Comparison of ENCODE assay signal across 12 mouse cellular contexts in the genomic region with DNA sequence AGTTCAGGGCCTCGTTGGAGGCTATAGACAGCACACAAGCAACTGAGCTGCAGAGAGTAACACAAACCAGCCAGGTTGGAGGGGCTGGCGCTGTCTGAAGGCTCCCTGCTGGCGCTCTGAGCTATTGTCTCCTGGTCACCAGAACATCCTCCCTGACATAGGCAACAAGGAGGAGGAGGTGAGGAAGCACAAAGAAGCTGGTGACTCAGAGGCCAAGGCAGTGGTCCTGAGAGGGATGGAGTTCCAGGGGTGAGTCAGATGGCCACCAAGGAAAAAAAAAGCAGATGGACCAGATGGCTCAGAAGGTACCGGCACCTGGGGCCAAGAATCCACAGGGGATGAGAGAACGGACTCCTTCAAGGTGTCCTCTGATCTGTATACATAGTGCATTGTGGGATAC. TPM values are rescaled to one million over a fixed set of nuclear protein-coding genes. Genes with fewer than 3 reads are reported as not detected.
DNase-seq lines count a peak whose midpoint lies in the region; TF ChIP-seq lines count a peak whose summit lies in the region.
"Had no signal": no experiment of that assay in that cellular context is flagged by ENCODE, and none has a peak within 500 bp of the region (broad histone marks: within the 10 kb centered on the region; RNA-seq: fewer than 3 reads in every experiment).

No protein-coding gene starts in this region.

- H3K4me3 ChIP-seq in cerebellum, adult 2 months (replicated peaks; ENCODE audit: insufficient read depth, low read depth, low read length): no peak overlapping the region
- H3K4me3 ChIP-seq: intestine, embryonic 15.5 days; limb, embryonic 12.5 days; liver, embryonic 12.5 days; megakaryocyte, embryonic 14.5 days had no signal

- H3K27ac ChIP-seq in cerebellum, adult 2 months (ENCODE audit: insufficient read depth, low read length): peak overlapping the region; percentile 57
- H3K27ac ChIP-seq: intestine, embryonic 15.5 days; limb, embryonic 12.5 days; liver, embryonic 12.5 days had no signal

- no peak for TF ChIP-seq POLR2A in cerebellum, adult 2 months (IDR thresholded peaks at IDR 0.05; ENCODE audit: borderline replicate concordance, insufficient read depth, low read length)

- intact Hi-C loops in left cerebral cortex, postnatal 4 days (cut with DNase I): loop anchor here (2.0 to 10.0 kb wide), 2 partner anchors 66 to 264 kb away; no protein-coding TSS in a partner anchor
- intact Hi-C loops in left cerebral cortex, postnatal 25 days (cut with DNase I): loop anchor here (1.0 kb wide), 1 partner anchor 66 kb away; no protein-coding TSS in a partner anchor

- H3K27me3 ChIP-seq in cerebellum, adult 2 months (ENCODE audit: control insufficient read depth, insufficient read depth, low read length): no peaks in the 10 kb centered on the region
- H3K27me3 ChIP-seq: intestine, embryonic 15.5 days; limb, embryonic 12.5 days had no signal

- peaks cover 7% of the 10 kb centered on the region; the same call in 1 of the 2 replicates for H3K4me1 ChIP-seq in cerebellum, adult 2 months (ENCODE audit: control insufficient read depth, insufficient read depth, low read length)
- H3K4me1 ChIP-seq: intestine, embryonic 15.5 days; limb, embryonic 12.5 days; liver, embryonic 12.5 days had no signal

- no peak for TF ChIP-seq CTCF in cerebellum, adult 2 months (IDR thresholded peaks at IDR 0.05; ENCODE audit: borderline replicate concordance, insufficient read depth, low read depth, low read length)

- whole genome bisulfite sequencing in cerebellum, adult 2 months: 12% methylated on average over 5 of the region's 5 CpGs

- DNase-seq in left cerebral cortex, postnatal 4 days: peak; percentile 43
- no peak for DNase-seq in left cerebral cortex, postnatal 25 days (ENCODE audit: low spot score in 2 of 2)
- DNase-seq in Muller cell, postnatal 12 days (ENCODE audit: inconsistent ontology term): peak; percentile 12
- peak; percentile 71 to 85 for DNase-seq in cerebellum, adult 2 months
- peak; percentile 73 to 82 for DNase-seq in cerebellum, postnatal 25 days
- DNase-seq in testis, postnatal 10 days (ENCODE audit: low spot score): no peak
- DNase-seq in thymus, postnatal 36 days: no peak
- no peak for DNase-seq in ovary, adult 18-20 months (ENCODE audit: low spot score)

RNA-seq across cellular contexts. Expression of a gene that starts 20.9 kb away (rescaled TPM):
- total RNA-seq in left cerebral cortex, postnatal 4 days (2021): 10 to 100 TPM; 19.7 to 23.5 TPM
- 10 to 100 TPM; 24.1 to 25.3 TPM for total RNA-seq in left cerebral cortex, postnatal 25 days (2021)
- 39.1 and 43.1 TPM in 2 replicates for polyA plus RNA-seq in cerebellum, adult 2 months (2012; rRNA removed)

RNA-seq across cellular contexts. Expression of a gene that starts 34.0 kb away (rescaled TPM):
- total RNA-seq in left cerebral cortex, postnatal 4 days (2021): 10 to 100 TPM; 25.1 to 26.4 TPM
- total RNA-seq in left cerebral cortex, postnatal 25 days (2021): 10 to 100 TPM; 13.4 to 15.7 TPM
- 32.9 and 35.5 TPM in 2 replicates for polyA plus RNA-seq in cerebellum, adult 2 months (2012; rRNA removed)

RNA-seq across cellular contexts. Expression of a gene that starts 41.6 kb away (rescaled TPM):
- 100 to 1,000 TPM; 105 to 120 TPM for total RNA-seq in left cerebral cortex, postnatal 4 days (2021)
- total RNA-seq in left cerebral cortex, postnatal 25 days (2021): 100 to 1,000 TPM; 145 to 149 TPM
- 210 and 226 TPM in 2 replicates for polyA plus RNA-seq in cerebellum, adult 2 months (2012; rRNA removed)

RNA-seq across cellular contexts. Expression of a gene that starts 54.2 kb away (rescaled TPM):
- 10 to 100 TPM; 22.9 to 23.3 TPM for total RNA-seq in left cerebral cortex, postnatal 4 days (2021)
- 10 to 100 TPM; 13.0 to 13.9 TPM for total RNA-seq in left cerebral cortex, postnatal 25 days (2021)
- 14.0 TPM in 2 replicates for polyA plus RNA-seq in cerebellum, adult 2 months (2012; rRNA removed)

Comparison
In these comparisons a context has a peak if more than half of its experiments do, and no peak if none do; other contexts are left out.
1. DNase-seq: peak in left cerebral cortex, postnatal 4 days (single experiment), Muller cell, postnatal 12 days (single experiment), cerebellum, adult 2 months (2 of 2) and cerebellum, postnatal 25 days (2 of 2); none in left cerebral cortex, postnatal 25 days (0 of 2), testis, postnatal 10 days (single experiment), thymus, postnatal 36 days (0 of 2) and ovary, adult 18-20 months (single experiment).